Mouse (Mus musculus) c-Kit-positive CD71-positive TER-119-positive erythroid progenitor cells, embryonic 14.5 days (primary cell): ENCODE results near the gene Gata2.

ENCODE experiments used
- DNase-seq: peaks from one replicate; pipeline ENCODE4 v3.0.0-alpha.2; 2013; ENCODE audit warnings: low spot score

Gata2 gene

GRCm38 (mm10) chr6:88208321-88208720 is 14.6 kb downstream of the Gata2 start:
- DNase-seq: no peak

DNA sequence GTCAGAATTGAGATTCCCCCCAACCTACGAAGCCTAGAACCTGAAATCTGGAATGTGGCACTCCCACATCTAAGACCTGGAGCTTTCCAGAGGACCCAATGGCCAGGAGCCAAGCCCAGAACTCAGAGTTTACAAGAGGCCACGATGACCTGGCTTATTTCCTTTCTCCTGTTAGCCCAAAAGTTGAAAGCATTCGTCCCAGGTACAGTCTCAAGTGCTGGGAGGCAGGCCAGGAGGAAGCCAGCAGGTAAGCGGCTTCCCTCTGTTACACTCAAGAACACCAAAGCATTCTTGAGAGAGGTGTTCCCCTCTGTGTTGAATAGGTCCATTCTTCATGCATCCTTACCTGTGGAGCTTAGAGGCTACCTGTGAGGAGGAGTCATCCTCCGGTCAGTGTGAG is 15.8 kb downstream of the Gata2 start:
- no peak for DNase-seq

DNA sequence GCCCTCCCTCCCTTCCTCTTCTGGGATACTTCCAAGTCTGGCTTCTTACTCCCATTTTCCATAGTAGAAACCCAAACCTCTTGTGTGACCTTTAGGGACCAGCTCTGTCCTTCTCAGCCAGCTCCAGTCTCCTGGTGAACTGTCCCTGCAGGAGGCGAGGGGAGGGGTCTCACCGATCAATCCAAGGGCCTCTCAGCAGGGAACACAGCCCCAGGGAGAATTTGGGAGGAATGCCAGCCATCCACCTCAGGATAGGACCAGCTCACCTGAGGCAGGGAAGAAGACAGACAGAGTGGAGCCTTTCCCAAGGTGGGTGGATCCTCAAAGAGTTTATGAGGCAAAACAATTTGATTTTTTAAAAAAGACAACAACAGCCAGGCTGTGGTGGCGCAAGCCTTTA is 16.5 kb downstream of the Gata2 start:
- DNase-seq: no peak

GRCm38 (mm10) chr6:88215797-88216196 is 22.1 kb downstream of the Gata2 start:
- no peak for DNase-seq

GRCm38 (mm10) chr6:88216199-88216598 is 22.5 kb downstream of the Gata2 start:
- DNase-seq: no peak

GRCm38 (mm10) chr6:88219094-88219493 is 25.4 kb downstream of the Gata2 start:
- no peak for DNase-seq

GRCm38 (mm10) chr6:88221968-88222367 is 28.3 kb downstream of the Gata2 start, which contains the start of gene Dnajb8:
Gene Dnajb8 (plus strand): TSS chr6:88222268.
- DNase-seq: no peak

DNA sequence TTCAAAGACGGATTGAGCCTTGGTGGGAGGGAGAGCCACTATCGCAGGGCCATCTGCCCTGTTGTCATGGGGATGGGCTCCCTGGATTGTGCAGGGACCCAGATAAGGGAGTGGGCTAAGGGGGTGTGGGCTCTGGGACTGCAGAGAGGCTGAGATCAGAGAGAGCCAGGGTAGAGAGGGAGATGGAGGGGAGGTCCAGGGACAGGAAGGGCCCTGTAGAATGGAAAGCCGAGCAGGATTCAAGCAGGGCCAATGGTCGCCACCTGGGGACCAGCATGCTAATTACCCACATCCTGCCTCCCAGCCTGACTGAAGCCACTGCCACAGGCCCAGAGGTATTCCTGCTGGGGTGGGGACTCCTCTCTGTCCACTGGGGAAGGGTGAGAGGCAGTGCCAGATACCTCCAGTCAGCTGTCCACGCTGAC is 32.9 kb downstream of the Gata2 start:
- no peak for DNase-seq

DNA sequence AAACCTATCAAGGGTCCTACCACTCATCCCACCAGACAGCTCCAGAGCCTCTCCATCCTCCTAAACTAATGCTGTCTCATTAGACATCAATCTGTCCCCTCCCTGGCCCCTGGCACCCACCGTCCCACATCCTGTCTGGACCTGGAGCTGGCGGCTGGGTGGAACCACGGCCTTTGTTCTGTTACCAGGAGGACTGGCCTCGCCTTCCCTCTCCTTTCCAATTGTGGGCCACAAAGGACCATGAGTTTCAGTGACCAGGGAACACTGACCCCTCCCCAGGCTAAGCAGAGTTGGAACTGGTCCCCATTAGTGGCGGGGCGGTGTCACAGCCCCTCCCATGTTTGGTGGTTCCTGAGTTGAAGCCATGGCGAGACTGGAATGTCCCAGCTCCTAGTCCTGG is 33.8 kb downstream of the Gata2 start:
- DNase-seq: no peak

GRCm38 (mm10) chr6:88229221-88229620 is 35.5 kb downstream of the Gata2 start:
- DNase-seq: no peak

DNA sequence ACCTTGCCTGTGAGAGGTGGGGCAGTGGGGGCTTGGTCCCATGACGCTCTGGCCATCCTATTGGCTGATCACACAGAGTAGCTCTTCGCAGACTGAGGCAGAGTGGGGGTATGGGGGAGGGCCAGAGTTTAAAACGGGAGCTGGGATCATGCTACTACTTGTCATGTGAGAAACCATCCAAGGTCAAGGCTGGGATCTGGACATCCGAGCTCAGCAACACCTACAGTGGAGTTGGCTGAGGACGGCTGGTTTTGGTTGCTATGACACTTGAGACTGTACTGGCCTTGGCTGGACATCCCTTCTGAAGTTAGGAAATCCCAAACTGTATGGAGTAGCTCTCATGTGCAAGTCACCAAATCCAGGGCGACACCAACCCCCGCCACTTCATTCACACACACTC is 38.1 kb downstream of the Gata2 start:
- DNase-seq: no peak

DNA sequence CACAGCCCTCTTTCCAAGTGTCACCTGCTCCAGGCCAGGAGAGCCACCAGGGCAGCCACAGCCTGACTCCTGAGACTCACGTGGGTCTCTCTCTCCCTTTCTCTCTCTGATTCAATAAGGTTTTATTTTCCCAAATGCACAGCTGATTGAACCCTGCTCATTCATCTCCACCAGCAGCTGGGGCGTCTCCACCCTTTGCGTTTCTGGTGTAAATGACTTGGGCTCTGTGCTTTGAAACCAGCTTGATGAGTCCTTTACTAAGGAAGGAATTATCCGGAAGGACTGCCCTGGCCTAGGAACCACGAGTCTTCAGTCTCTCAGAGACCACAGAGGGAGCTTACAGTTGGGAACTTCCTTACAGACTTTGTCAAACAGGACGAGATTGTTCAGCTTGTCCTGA is 38.5 kb downstream of the Gata2 start:
- no peak for DNase-seq

GRCm38 (mm10) chr6:88233996-88234395 is 40.3 kb downstream of the Gata2 start:
- no peak for DNase-seq

DNA sequence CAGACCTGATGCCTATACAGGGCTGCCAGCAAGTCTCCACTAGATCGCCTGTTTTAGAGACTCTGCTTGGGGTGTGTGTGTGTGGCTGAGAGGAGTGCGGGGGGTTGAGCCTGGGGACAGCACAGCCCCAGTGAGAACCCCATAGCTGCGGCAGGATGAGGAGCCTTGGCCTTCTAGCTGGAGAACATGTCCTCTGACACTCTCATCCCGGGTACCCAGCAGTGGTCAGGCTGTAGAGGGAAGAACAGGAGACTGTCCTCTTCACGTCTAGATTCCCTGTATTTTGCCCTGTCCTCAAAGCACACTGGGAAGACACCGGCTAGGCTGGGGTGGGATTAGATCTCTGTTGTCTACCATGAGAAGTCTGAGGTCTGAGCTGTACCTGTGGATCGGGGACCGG is 41.8 kb downstream of the Gata2 start:
- no peak for DNase-seq

- DNase-seq: no peak
These were observed 42.3 kb downstream of the Gata2 start for GRCm38 (mm10) chr6:88235983-88236382.

DNA sequence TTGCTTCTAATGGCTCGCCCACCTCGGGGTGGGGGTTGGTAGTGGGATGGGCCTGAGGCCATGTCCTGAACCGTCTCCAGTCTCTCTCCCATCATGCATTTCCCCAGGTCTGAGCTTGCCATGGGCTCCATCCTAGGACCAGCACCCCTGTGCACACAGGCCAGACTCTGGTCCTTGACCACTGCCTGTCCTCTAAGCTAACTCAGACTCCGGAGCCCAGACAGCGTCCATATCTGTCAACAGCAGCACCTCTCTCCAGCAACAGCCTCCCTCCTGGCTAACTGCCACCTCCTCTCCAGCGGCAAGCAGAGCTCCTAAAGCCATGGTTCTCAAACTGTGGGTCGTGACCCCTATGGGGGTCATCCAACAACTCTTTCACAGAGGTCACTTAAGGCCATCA is 42.8 kb downstream of the Gata2 start:
- no peak for DNase-seq

DNA sequence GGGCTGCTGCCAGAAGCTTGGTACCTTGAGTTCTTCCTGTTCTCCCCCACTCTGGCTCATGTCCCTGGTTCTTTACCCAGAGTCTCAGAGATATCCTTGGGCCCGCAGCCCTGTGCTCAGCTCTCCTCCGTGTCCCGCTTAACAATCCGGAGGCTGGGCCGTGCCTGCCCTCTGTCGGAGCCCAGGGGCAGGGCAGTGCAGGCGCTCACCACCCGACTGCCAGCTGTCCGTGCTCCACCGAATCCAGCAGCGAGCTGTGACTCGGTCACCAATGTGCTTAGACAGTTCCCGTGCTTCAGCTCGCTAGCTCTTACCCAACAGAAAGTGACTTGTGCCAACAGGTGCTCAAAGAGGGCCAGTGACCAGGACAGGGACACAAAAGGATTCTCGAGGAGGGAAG is 48.9 kb downstream of the Gata2 start:
- DNase-seq: peak; percentile 39

DNA sequence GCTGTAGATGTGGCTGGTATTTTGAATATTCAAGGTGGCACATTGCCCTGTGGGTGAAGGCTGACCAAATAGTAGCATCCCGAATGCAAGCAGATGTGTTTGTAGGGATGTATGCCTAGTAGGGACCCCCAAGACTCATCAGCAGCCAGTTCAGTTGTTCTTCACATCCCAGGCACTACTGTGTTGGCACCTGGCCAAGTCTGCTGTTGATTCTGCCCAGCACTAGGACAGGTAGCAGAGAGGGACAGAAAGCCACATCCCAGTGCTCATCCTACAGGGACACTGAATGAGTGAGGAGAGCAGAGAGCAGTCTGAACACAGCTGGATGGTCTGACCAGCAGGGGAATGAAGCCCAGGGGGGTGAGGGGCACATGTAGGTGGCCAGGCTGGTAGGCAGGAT is 55.5 kb downstream of the Gata2 start:
- DNase-seq: no peak

DNA sequence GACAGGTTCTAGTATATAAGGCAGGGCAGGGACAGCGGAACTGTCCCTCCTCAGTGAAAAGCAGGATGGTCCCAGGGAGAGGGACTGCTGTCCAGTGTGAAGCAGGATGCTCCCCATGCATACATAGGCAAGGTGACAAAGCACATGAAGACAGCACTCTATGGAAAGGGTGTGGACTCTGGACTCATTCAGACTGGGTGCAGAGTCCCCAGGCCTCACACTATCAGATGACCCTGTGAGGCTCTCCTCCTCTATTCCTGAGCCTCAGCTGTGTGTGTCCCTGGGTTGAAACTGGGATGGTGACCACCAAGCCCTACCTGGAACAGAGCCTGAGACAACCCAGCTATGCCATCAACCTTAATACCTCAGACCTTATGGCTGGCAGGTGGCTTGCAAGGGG is 57.7 kb downstream of the Gata2 start:
- DNase-seq: no peak

DNA sequence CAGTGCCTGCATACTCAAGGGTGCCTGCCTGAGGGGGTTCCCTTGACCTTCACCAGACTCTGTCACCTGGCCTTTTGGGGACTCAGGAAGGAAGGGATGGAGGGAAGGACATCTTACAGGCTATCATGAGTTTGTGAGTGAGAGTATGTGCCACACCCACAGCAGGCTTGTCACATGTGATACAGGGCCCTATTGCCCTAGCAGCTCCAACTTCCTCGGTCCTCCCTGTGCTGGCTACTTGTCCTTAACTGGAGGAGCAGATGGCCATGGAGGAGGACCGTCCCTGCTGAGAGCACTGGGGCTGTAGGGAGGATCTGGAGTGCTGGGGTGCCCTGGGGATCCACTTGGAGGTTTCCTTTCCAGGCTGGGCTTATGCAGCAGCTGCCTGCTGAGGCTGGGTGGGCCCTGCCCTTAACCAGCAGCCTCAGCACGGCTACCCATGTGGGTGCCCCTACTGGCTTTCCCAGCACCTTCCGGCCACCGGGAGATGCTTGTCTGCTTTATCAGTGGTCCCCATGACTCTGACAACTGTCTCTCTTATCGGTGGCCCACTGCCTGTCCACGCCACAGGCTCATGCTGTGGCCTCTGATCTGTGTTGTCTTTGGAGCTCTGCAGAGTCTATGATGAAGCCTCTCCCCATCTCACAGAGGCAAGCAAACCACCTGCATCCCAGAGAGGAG is 58.2 kb downstream of the Gata2 start:
- DNase-seq: peak; percentile 34

DNA sequence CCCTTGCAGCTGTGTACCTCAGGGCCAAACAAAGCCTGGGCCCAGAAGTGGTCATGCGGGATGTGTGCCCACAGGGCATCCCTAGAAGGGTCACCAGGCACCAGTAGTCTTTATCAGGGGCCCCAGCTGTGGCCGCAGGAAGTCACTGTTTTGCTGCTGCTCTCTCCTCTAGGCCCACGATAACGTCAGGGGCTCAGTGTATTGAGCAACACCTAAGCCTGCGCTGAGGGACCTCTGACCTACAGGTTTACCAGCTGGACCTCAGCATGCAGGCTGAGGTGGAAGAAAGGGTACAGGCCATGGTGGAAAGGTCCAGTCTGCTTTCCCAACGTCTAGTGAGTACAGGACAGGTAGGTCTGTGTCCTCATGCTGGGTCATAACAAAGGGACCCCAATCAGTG is 60.4 kb downstream of the Gata2 start:
- DNase-seq: no peak

DNA sequence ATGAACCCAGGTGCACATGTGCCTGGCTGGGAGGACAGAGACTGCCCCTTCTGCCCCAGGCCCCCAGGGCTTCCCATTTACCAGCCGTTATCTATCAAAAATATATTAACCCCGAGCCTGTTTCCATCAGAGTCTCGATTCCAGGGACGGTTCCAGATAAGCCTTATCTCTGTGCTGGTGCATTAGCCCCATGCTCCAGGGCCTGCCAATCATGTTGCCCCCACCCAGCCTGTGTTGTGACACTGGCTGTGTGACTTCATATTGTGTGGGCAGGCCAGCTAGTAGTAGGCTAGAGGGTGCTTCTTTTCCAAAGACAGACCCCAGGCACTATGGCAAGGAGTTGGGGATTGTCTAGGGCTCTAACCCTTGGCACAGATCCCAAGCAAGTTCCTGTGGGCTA is 61.7 kb downstream of the Gata2 start:
- peak; percentile 38 for DNase-seq
